Mouse (Mus musculus) frontal cortex, postnatal 10 days (tissue): ENCODE data around the gene S100b.

Experiments used
- DNase-seq, 2 experiments: peaks; one replicate each; pipeline ENCODE4 v3.0.0; 2022; ENCODE audit warnings: low spot score in 2 of 2, mixed read lengths in 1 of 2

Gene S100b

GRCm38 (mm10) chr10:76260358-76261059 is 6.9 kb downstream of the S100b start:
- DNase-seq, result no peak

DNA sequence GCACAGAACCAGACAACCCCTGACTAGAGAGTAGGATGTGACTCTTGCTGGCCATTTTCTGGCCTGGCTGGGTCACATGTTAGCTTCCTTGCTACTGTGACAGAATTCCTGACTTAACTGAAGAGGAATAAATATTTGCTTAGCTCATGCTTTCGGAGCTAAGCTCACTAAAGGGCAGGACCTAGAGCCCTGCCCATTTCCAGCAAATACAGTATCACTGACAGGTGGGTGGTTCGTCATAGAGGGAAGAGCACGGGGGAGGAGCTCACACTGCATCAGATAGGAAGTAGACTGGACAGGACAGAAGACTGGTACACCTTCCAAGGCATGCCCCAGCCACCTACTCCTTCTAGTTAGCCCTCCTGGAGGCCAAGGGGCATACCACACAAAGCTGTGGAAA is 7.8 kb downstream of the S100b start:
- no peak for DNase-seq

DNA sequence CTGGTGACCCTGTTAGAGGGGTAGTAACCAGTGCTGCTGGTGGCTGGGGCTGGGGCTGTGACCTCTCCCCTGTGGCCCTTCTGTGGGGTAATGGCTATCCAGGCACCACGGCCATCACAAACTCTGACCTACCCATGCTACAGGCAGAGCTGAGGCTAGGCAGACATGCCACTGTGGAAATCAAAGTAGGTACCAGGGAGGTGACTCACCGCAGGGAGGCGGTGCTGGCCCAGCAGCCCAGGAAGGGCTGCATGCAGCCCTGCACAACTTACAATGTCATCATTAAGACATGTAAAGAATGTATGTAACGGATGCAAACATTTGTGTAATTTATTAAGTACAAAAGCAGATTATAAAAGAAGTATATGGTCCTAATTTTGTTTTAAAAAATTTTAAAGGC is 8.8 kb downstream of the S100b start:
- DNase-seq, result no peak

DNA sequence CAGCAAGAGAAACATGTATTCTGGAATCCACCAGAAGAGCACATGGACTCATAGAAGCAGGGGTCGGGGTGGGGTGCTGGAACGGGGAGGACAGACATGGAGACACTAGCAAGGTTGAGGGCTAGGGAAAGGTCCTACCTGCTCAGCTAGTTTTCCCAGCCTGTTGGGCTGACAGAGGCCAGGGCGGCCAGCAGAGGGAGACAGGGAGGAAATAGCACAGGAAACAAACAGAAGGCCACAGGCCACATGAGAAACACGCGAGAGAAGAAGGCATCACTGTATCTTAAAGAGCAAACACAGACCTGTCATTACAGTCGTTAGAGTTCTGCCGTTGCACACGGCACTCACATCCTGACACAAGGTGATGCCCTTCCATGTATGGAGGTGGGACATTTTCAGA is 17.6 kb downstream of the S100b start:
- DNase-seq, result no peak

- no peak for DNase-seq
Measured at GRCm38 (mm10) chr10:76275256-76275655, 21.6 kb downstream of the S100b start.

DNA sequence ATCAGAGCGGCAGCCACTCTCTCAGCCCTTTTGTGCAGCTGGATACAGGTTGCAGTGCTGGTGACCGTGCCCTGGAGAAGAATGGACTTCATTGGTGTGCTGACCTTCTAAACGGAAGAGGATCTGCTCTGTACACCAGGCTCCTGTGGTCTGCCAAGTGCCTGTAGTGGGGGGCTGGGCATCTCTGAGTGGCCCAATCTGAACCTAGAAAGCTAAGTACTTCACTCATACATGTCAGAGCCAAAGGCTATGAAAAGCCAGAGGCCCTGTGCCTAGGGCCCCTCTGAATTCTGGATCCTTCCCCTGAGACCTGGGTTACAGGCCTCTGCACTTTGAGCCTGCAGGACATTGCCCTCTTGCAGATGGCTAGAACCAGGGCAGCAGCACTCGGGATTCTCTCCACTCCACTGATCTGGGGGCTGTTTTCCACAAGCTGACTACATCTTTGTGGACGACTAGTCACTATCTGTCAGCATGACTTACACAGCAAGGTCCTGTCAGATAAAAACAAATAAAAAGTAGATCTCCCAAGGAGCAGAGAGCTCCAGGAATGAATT is 25.0 kb downstream of the S100b start:
- no peak for DNase-seq

- DNase-seq, result no peak
Measured at GRCm38 (mm10) chr10:76288268-76288993, 34.8 kb downstream of the S100b start.

GRCm38 (mm10) chr10:76289052-76289451 is 35.4 kb downstream of the S100b start:
- DNase-seq, result no peak

GRCm38 (mm10) chr10:76289936-76290671 is 36.5 kb downstream of the S100b start:
- DNase-seq, result no peak

DNA sequence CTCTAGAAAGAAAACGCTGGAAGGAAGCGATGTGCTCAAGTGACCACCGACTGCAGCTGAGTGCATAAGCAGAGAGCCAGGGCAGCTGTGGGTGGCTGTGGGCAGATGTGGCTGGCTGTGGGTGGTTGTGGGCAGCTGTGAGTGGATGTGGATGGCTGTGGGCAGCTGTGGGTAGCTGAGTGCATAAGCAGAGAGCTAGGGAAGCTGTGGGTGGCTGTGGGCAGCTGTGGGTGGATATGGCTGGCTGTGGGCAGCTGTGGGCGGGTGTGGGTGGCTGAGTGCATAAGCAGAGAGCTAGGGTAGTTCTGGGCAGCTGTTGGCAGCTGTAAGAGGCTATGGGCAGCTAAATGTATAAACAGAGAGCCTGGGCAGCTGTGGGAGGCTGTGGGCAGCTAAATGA is 39.6 kb downstream of the S100b start:
- no peak for DNase-seq

- DNase-seq, result no peak
Measured at GRCm38 (mm10) chr10:76300133-76300532, 46.5 kb downstream of the S100b start.

DNA sequence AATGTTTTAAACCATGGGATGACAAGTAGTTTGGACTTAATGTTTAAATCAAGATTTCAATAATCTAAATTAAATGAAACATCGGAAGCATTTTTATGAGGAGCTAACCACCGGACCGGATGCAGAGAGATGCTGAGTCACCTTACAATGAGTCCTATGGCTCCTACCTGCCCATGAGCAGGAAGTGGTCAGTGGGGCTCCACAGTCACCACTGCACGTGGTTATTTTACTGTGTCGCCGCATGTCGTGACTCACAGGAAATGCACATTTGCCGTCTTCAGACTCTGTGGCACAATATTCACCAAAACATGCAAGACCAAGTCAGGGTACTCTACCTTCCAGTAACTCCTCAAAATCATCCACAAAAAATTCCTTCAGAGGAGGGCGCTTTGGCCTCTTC is 53.1 kb downstream of the S100b start:
- DNase-seq, result no peak
